Mouse (Mus musculus) limb, embryonic 13.5 days (tissue): Measurements from ENCODE around the gene Nln. TPM values are rescaled to one million over a fixed set of nuclear protein-coding genes. Genes with fewer than 3 reads are reported as not detected.

ENCODE experiments used
- ATAC-seq: fragments of 200-750 bp; cut with Nextera tagmentation; 2 replicates; pipeline ENCODE4 v1.8.0; 2017; ENCODE audit warnings: low read depth, moderate number of reproducible peaks, moderate TSS enrichment; ENCODE audit not compliant: low FRiP score
- H3K27ac ChIP-seq: fragments of 300-500 bp; sonication (generic); 2 replicates; pipeline ENCODE4 v1.5.1; 2015; ENCODE audit warnings: inconsistent platforms, mild to moderate bottlenecking, moderate library complexity
- H3K27me3 ChIP-seq: fragments of 300-500 bp; sonication (generic); 2 replicates; pipeline ENCODE4 v1.6.1; 2015; ENCODE audit warnings: mild to moderate bottlenecking, inconsistent platforms
- H3K36me3 ChIP-seq: fragments of 300-500 bp; sonication (generic); 2 replicates; pipeline ENCODE4 v1.6.1; 2015; ENCODE audit warnings: inconsistent platforms, mild to moderate bottlenecking, moderate library complexity
- H3K4me1 ChIP-seq: fragments of 300-500 bp; sonication (generic); 2 replicates; pipeline ENCODE4 v1.6.1; 2015; ENCODE audit warnings: inconsistent platforms
- H3K4me2 ChIP-seq: fragments of 300-500 bp; sonication (generic); replicated peaks from 2 replicates; pipeline ENCODE4 v1.6.1; 2015; ENCODE audit warnings: inconsistent platforms, mild to moderate bottlenecking, moderate library complexity
- H3K4me3 ChIP-seq: fragments of 300-500 bp; sonication (generic); 2 replicates; pipeline ENCODE4 v1.5.1; 2015; ENCODE audit warnings: moderate library complexity, mild to moderate bottlenecking, inconsistent platforms
- H3K9ac ChIP-seq: fragments of 300-500 bp; sonication (generic); 2 replicates; pipeline ENCODE4 v1.6.1; 2015; ENCODE audit warnings: mild to moderate bottlenecking, inconsistent platforms
- H3K9me3 ChIP-seq: fragments of 300-500 bp; sonication (generic); 2 replicates; pipeline ENCODE4 v1.6.1; 2016; ENCODE audit warnings: inconsistent platforms
- WGBS: fragments of 180-500 bp; shearing (Covaris S2); methylation state at CpG from one replicate; pipeline ENCODE4 v1.1.7; 2015; 5-methylcytosine and 5-hydroxymethylcytosine counted together
- polyA plus RNA-seq: library from polyadenylated mRNA; unstranded; fragments of >200 nt; fragmentation: Nextera tagmentation; extraction: Ambion mirVana; gene quantifications from 2 replicates; pipeline ENCODE4 v1.2.1, GENCODE M21; 2015

Nln gene
- polyA plus RNA-seq, 1 experiment from 2014 or later: 15.7 TPM

DNA sequence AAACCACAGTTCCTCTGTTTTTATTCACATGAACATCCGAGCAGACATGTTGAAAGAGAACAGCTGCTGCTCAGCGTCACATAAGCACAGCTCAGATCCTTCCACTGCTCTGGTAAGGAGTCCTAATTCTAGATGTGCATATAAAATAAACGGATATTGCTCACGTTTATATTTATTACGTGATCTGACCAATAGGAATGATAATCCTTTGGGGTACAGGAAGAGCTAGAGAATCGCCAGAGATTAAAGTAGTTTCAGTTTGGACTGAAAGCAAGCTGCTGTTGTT, 83.8 kb downstream of the Nln start:
- peaks cover 7% of the 10 kb centered on the region; the same call in 1 of the 2 replicates for H3K27me3 ChIP-seq
- 49% methylated on average over 6 of the region's 6 CpGs for WGBS

GRCm38 (mm10) chr13:104024856-104025709, 84.3 kb downstream of the Nln start:
- H3K36me3 ChIP-seq: no peaks in the 10 kb centered on the region
- H3K27ac ChIP-seq: peak overlapping the region; percentile 83
- H3K4me3 ChIP-seq: no peak overlapping the region
- peaks cover 35% of the 10 kb centered on the region for H3K4me1 ChIP-seq
- no peaks in the 10 kb centered on the region for H3K9me3 ChIP-seq
- H3K4me2 ChIP-seq: peak overlapping the region; percentile 28
- 20% methylated on average over 18 of the region's 18 CpGs for WGBS
- ATAC-seq: peak; percentile 64
- peaks cover 7% of the 10 kb centered on the region; the same call in 1 of the 2 replicates for H3K27me3 ChIP-seq
- H3K9ac ChIP-seq: no peak overlapping the region

More for the DNA sequence above, 83.8 kb downstream of the Nln start:
- Histone ChIP-seq H3K4me1 (peaks cover 35% of the 10 kb centered on the region), H3K4me2 (peak overlapping the region; percentile 28), H3K36me3 (no peaks in the 10 kb centered on the region; the same call in 1 of the 2 replicates), H3K9ac (no peak overlapping the region), H3K4me3 (no peak overlapping the region), H3K9me3 (no peaks in the 10 kb centered on the region), H3K27ac (peak overlapping the region; percentile 83; the same call in 1 of the 2 replicates)
- ATAC-seq: no peak

- Histone ChIP-seq H3K36me3 (no peaks in the 10 kb centered on the region), H3K9ac (no peak overlapping the region), H3K9me3 (no peaks in the 10 kb centered on the region), H3K27ac (no peak overlapping the region), H3K27me3 (peaks cover 7% of the 10 kb centered on the region; the same call in 1 of the 2 replicates), H3K4me1 (peaks cover 35% of the 10 kb centered on the region), H3K4me2 (no peak overlapping the region), H3K4me3 (no peak overlapping the region)
- 81% methylated on average over 2 of the region's 2 CpGs for WGBS
- no peak for ATAC-seq
These were observed 85.1 kb downstream of the Nln start for GRCm38 (mm10) chr13:104024275-104024674.

DNA sequence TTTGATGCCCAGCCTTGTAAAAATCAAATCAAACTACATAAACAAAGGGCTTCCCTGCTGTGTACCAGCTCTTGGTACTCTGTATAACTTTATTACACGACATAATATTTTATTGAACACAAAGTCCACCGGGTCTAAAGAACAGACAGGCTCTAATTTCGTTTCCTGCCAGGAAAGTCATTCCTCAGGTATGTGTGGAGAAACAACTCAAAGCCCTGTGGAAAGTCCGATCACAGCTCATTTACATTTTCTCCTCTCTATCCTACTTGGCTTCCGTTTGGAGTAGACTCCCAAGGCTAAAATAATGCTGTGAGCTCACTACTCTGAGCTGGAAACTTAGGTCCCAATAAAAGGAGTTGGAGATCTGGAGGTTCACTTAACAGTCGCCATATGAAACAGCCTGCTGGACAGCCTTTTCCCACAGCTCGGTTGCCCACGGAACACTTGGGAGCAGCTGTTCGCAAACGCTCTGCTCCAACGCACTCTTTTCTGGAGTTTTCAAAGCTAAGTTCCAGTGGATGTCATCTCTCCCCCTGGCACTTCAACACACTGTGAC, 86.0 kb downstream of the Nln start:
- Histone ChIP-seq H3K4me1 (peaks cover 35% of the 10 kb centered on the region), H3K36me3 (no peaks in the 10 kb centered on the region), H3K9me3 (no peaks in the 10 kb centered on the region), H3K4me2 (peak overlapping the region; percentile 49), H3K27ac (peak overlapping the region; percentile 66), H3K9ac (no peak overlapping the region), H3K27me3 (peaks cover 4% of the 10 kb centered on the region; the same call in 1 of the 2 replicates), H3K4me3 (peak overlapping the region; percentile 10; the same call in 1 of the 2 replicates)
- peak; percentile 85 for ATAC-seq
- WGBS: 16% methylated on average over 11 of the region's 11 CpGs

GRCm38 (mm10) chr13:104018466-104019076, 90.8 kb downstream of the Nln start:
- no peaks in the 10 kb centered on the region for H3K36me3 ChIP-seq
- peaks cover 25% of the 10 kb centered on the region for H3K4me1 ChIP-seq
- no peak overlapping the region for H3K4me3 ChIP-seq
- no peak overlapping the region for H3K27ac ChIP-seq
- H3K4me2 ChIP-seq: no peak overlapping the region
- H3K27me3 ChIP-seq: peaks cover 4% of the 10 kb centered on the region; the same call in 1 of the 2 replicates
- no peak for ATAC-seq
- 63% methylated on average over 7 of the region's 7 CpGs for WGBS
- no peak overlapping the region for H3K9ac ChIP-seq
- H3K9me3 ChIP-seq: no peaks in the 10 kb centered on the region

DNA sequence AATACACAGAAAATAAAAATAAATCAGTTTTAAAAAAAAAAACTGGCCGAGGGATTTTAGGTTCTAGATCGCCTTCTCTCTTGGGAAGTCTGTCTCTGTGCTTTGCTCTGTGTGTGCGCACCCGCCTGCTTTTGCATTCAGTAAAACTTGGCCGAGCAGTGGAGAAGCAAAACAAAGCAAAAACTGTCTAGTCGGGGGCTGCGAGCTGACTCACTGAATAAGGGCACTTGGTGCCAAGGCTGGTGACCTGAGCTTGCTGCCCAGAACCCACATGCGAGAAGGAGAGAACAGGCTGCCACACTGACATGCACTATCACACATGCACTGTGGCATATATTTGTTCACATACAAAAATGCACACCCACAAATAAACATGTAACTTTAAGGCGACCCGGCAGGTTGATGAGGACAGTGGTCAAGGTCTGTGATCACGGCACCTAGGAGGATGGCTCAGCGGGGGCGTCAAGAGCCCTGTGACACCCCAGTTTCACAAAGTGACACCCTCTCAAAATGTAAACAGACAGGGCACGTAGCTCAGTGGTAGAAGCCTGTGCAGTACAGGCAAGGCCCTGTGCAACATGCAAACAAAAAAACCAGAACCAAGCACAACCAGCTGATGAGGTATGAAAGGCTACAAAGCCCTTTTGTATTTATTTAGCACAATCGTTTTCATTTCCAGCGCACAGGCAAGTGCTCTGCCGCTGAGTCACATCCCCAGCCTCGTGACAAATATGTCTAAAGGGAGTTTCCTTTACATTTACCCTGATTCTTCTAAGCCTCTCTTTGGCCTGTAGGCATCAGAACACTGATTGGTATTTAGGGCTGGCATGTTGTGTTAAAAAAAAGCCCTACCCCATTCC, 93.9 kb downstream of the Nln start:
- H3K36me3 ChIP-seq: no peaks in the 10 kb centered on the region
- no peak for ATAC-seq
- H3K9me3 ChIP-seq: no peaks in the 10 kb centered on the region
- H3K9ac ChIP-seq: no peak overlapping the region
- H3K4me2 ChIP-seq: no peak overlapping the region
- no peak overlapping the region for H3K4me3 ChIP-seq
- H3K4me1 ChIP-seq: peaks cover 13% of the 10 kb centered on the region; the same call in 1 of the 2 replicates
- 85% methylated on average over 18 of the region's 18 CpGs for WGBS
- no peaks in the 10 kb centered on the region for H3K27me3 ChIP-seq
- H3K27ac ChIP-seq: no peak overlapping the region

GRCm38 (mm10) chr13:104014038-104014437, 95.4 kb downstream of the Nln start:
- no peak overlapping the region for H3K4me2 ChIP-seq
- H3K36me3 ChIP-seq: no peaks in the 10 kb centered on the region
- H3K27me3 ChIP-seq: no peaks in the 10 kb centered on the region
- no peak overlapping the region for H3K27ac ChIP-seq
- no peak for ATAC-seq
- 82% methylated on average over 11 of the region's 11 CpGs for WGBS
- H3K4me3 ChIP-seq: no peak overlapping the region
- H3K4me1 ChIP-seq: peaks cover 13% of the 10 kb centered on the region; the same call in 1 of the 2 replicates
- H3K9ac ChIP-seq: no peak overlapping the region
- H3K9me3 ChIP-seq: no peaks in the 10 kb centered on the region

DNA sequence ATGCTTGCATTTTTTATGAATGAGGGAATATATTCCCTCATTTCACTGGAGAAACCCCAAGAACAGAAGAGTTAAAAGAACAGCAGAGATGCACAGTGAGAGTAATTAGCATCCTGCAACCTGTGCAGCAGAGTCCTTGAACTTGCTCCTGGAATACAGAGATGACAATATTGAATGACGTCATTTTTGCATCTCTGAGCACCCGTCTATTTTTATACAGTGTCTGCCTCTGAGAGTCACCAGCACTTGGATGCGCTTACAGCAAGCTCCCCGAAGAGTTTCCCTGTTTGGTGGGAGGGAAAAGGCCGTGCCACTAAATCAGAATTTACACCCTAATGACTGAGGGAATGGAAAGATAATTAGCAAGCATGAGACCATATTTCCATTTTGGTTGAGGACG, 96.0 kb downstream of the Nln start:
- WGBS: 70% methylated on average over 6 of the region's 6 CpGs
- Histone ChIP-seq H3K4me2 (no peak overlapping the region), H3K9me3 (no peaks in the 10 kb centered on the region), H3K27me3 (no peaks in the 10 kb centered on the region), H3K27ac (no peak overlapping the region), H3K4me3 (no peak overlapping the region), H3K36me3 (no peaks in the 10 kb centered on the region), H3K9ac (no peak overlapping the region), H3K4me1 (peaks cover 13% of the 10 kb centered on the region; the same call in 1 of the 2 replicates)
- ATAC-seq: no peak

- Histone ChIP-seq H3K27ac (no peak overlapping the region), H3K4me1 (peaks cover 13% of the 10 kb centered on the region; the same call in 1 of the 2 replicates), H3K9ac (no peak overlapping the region), H3K4me3 (no peak overlapping the region), H3K4me2 (no peak overlapping the region), H3K27me3 (no peaks in the 10 kb centered on the region), H3K9me3 (no peaks in the 10 kb centered on the region), H3K36me3 (no peaks in the 10 kb centered on the region)
- ATAC-seq: no peak
- 75% methylated on average over 11 of the region's 11 CpGs for WGBS
These were observed 97.1 kb downstream of the Nln start for GRCm38 (mm10) chr13:104012214-104012833.

DNA sequence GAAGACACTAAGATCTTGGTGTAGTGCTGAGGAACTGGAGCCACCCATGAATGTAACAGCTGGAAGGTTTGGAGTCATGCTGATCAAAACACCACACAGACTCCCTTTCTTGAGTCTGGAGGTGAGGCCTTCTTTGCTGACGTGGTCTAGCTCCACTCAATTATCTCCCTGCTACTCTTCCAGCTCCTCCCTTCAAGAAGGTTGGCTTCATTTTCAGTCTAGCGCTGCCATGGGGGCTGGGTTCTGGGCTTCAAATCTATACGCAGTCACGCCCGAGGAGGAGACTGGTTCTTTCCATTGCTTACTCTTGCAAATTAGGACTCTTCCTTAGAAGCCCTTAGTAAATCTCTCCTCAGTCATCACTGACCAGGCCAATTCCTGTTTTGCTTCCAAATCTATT, 98.1 kb downstream of the Nln start:
- no peak overlapping the region for H3K9ac ChIP-seq
- H3K4me2 ChIP-seq: no peak overlapping the region
- no peaks in the 10 kb centered on the region for H3K27me3 ChIP-seq
- no peaks in the 10 kb centered on the region for H3K9me3 ChIP-seq
- H3K4me3 ChIP-seq: no peak overlapping the region
- H3K4me1 ChIP-seq: peaks cover 13% of the 10 kb centered on the region; the same call in 1 of the 2 replicates
- 94% methylated on average over 5 of the region's 5 CpGs for WGBS
- H3K27ac ChIP-seq: no peak overlapping the region; the same call in 1 of the 2 replicates
- ATAC-seq: no peak
- no peaks in the 10 kb centered on the region for H3K36me3 ChIP-seq

DNA sequence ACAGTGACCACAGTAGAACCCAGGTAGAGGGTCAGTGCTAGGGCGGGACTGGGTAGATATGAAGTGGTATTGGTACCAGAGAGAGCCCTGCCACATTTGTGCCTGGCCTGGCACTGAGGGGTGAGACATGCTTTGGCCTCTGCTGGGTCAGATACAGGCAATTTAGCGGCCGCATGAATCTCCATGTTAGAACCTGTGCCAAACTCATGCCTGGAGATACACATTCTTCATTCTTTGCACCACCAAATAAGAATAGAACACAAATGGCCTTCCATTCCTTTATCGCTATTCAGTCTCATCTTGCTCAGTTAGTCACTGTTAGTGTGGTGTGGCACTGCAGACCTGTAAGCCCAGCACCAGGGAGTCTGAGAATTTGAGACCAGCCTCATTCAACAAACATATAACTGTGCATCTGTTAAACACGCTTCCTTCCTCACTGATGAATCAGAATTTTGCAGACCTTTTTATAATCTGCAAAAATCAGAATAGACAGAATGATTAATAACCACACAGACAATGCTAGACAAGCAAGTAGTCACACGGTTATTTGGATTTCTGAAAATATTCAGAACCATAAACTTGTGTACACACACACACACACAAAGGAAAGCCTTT, 104.1 kb downstream of the Nln start:
- H3K4me1 ChIP-seq: no peaks in the 10 kb centered on the region
- WGBS: 89% methylated on average over 6 of the region's 6 CpGs
- no peak for ATAC-seq

More for the DNA sequence above, 104.1 kb downstream of the Nln start:
- Histone ChIP-seq H3K9me3 (no peaks in the 10 kb centered on the region), H3K9ac (no peak overlapping the region), H3K27ac (no peak overlapping the region), H3K27me3 (no peaks in the 10 kb centered on the region), H3K36me3 (no peaks in the 10 kb centered on the region), H3K4me2 (no peak overlapping the region), H3K4me3 (no peak overlapping the region)
